Mouse (Mus musculus) kidney, adult 2 months (tissue): ENCODE measurements at regions not wholly inside any gene's neighbourhood (a gene's known extent, or its start where the extent isn't known, plus 50 kb on each side); places are given as distances from the start of the nearest gene placed in this dataset.

Experiments
- DNase-seq: peaks from one replicate; pipeline ENCODE4 v3.0.0; 2021
- H3K27ac ChIP-seq: fragments of 200-500 bp; 2 replicates; pipeline ENCODE4 v1.5.1; 2012; ENCODE audit warnings: low read depth, low read length, control low read depth, inconsistent platforms; ENCODE audit not compliant: insufficient read depth
- H3K27me3 ChIP-seq: fragments of 200-500 bp; replicated peaks from 2 replicates; pipeline ENCODE4 v1.6.1; 2012; ENCODE audit warnings: mild to moderate bottlenecking, moderate library complexity, low read length, inconsistent platforms; ENCODE audit not compliant: control insufficient read depth, insufficient read depth
- H3K36me3 ChIP-seq: fragments of 200-500 bp; 2 replicates; pipeline ENCODE4 v1.6.1; 2012; ENCODE audit warnings: mild to moderate bottlenecking, moderate library complexity, low read length, inconsistent platforms; ENCODE audit not compliant: control insufficient read depth, insufficient read depth
- H3K4me1 ChIP-seq: fragments of 200-500 bp; 2 replicates; pipeline ENCODE4 v1.6.1; 2011; ENCODE audit warnings: low read length; ENCODE audit not compliant: control insufficient read depth, insufficient read depth
- H3K4me3 ChIP-seq: fragments of 200-500 bp; 2 replicates; pipeline ENCODE4 v1.5.1; 2011; ENCODE audit warnings: mild to moderate bottlenecking, low read depth, low read length, control low read depth; ENCODE audit not compliant: insufficient read depth
- CTCF ChIP-seq: fragments of 200-500 bp; conservative IDR thresholded peaks from 2 replicates; pipeline ENCODE4 v1.5.1; 2011; ENCODE audit warnings: low read depth, mild to moderate bottlenecking, control low read depth, low read length, moderate library complexity, mixed read lengths; ENCODE audit not compliant: insufficient read depth, insufficient read length
- POLR2A ChIP-seq: fragments of 200-500 bp; IDR thresholded peaks from one replicate; pipeline ENCODE4 v1.6.1; 2011; ENCODE audit warnings: low read depth, low read length, control low read depth
- WGBS: fragments of 180-500 bp; shearing (Covaris S2); methylation state at CpG from one replicate; pipeline ENCODE4 v1.1.7; 2018; 5-methylcytosine and 5-hydroxymethylcytosine counted together

- 80% methylated on average over 4 of the region's 4 CpGs for WGBS
These were observed 149.8 kb downstream of the Satb1 start for GRCm38 (mm10) chr17:51683318-51683717.

GRCm38 (mm10) chr17:51682368-51682767 is 150.7 kb downstream of the Satb1 start:
- Histone ChIP-seq H3K4me3 (no peak overlapping the region), H3K27me3 (no peaks in the 10 kb centered on the region), H3K36me3 (no peaks in the 10 kb centered on the region), H3K27ac (no peak overlapping the region), H3K4me1 (no peaks in the 10 kb centered on the region)
- no peak for DNase-seq
- TF ChIP-seq POLR2A (no peak), CTCF (no peak)
- 79% methylated on average over 3 of the region's 3 CpGs for WGBS

More at GRCm38 (mm10) chr17:51683318-51683717, 149.8 kb downstream of the Satb1 start:
- H3K36me3 ChIP-seq = no peaks in the 10 kb centered on the region
- no peak overlapping the region for H3K4me3 ChIP-seq
- H3K4me1 ChIP-seq = no peaks in the 10 kb centered on the region
- DNase-seq = no peak
- H3K27ac ChIP-seq = no peak overlapping the region
- TF ChIP-seq POLR2A (no peak), CTCF (no peak)
- H3K27me3 ChIP-seq = no peaks in the 10 kb centered on the region

DNA sequence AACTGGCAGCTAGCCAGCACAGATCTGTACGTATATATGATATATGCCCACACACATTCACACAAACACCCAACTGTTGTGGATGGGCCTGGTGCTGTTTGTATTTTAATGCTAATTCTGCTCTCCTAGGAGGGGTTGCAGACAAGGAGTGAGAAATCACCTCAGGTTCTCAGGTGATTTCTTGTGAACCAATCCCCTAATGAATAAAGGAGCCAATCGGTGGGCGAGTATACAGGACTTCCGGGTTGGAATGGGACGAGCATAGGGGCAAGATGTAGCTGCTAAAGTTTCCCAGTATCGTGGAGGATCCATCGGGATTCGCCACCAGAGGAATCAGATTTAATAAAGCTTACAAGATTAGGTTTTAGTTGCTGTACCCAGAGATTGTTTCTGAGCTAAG is 155.6 kb downstream of the Satb1 start:
- 92% methylated on average over 8 of the region's 8 CpGs for WGBS
- DNase-seq = no peak
- TF ChIP-seq CTCF (no peak), POLR2A (no peak)
- Histone ChIP-seq H3K27me3 (no peaks in the 10 kb centered on the region), H3K4me1 (no peaks in the 10 kb centered on the region), H3K27ac (no peak overlapping the region), H3K36me3 (no peaks in the 10 kb centered on the region), H3K4me3 (no peak overlapping the region)

- H3K36me3 ChIP-seq = no peaks in the 10 kb centered on the region
- H3K4me1 ChIP-seq = no peaks in the 10 kb centered on the region
- WGBS = 75% methylated on average over 4 of the region's 4 CpGs
- no peaks in the 10 kb centered on the region for H3K27me3 ChIP-seq
- H3K27ac ChIP-seq = no peak overlapping the region
- no peak for DNase-seq
- TF ChIP-seq CTCF (no peak), POLR2A (no peak)
- no peak overlapping the region for H3K4me3 ChIP-seq
These were observed 174.7 kb downstream of the Satb1 start for GRCm38 (mm10) chr17:51658408-51658807.

DNA sequence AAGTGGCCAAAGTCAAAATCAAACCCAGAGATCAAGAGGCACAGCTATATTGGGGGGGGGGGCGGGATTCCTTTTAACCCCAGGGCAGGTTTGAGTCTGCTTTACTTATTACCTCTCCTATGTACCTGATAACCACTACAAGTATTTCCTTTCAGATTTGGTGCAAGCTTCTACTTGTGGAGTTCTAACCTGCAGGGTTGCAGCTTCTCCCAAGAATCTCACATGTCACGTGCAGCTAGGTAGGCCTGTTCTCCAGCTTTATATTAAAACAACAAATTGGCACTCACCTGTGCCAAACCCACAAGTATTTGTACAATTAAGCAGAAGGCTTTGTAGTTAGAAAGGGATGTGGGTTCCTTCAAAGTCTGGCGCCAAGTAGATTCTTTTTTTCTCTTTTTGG is 179.2 kb downstream of the Satb1 start:
- no peaks in the 10 kb centered on the region for H3K27me3 ChIP-seq
- H3K4me3 ChIP-seq = no peak overlapping the region
- TF ChIP-seq CTCF (no peak), POLR2A (no peak)
- no peaks in the 10 kb centered on the region for H3K36me3 ChIP-seq
- DNase-seq = no peak
- no peaks in the 10 kb centered on the region for H3K4me1 ChIP-seq
- 74% methylated on average over 3 of the region's 3 CpGs for WGBS
- no peak overlapping the region for H3K27ac ChIP-seq

DNA sequence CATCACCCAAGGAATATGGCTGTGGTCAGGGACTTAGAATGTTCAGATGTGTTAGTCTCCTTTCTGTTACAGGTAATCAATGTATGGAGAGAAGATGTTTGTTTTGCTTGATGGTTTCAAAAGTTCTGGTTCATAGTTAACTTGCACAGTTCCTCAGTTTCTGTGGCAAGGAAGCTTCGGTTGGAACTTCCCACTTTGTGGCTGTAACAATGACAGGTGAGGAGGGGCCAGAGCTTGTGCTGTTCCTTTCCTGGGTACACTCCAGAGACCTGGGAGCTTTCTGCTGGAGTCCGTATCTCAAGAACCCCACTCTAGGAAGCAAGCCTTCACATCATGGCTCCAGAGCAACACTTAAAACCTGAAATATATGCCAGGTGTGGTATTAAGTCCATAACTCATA is 181.2 kb downstream of the Satb1 start:
- no peak for DNase-seq
- 80% methylated on average over 2 of the region's 2 CpGs for WGBS
- TF ChIP-seq CTCF (no peak), POLR2A (no peak)
- Histone ChIP-seq H3K27ac (no peak overlapping the region), H3K4me3 (no peak overlapping the region), H3K4me1 (no peaks in the 10 kb centered on the region), H3K36me3 (no peaks in the 10 kb centered on the region), H3K27me3 (no peaks in the 10 kb centered on the region)

DNA sequence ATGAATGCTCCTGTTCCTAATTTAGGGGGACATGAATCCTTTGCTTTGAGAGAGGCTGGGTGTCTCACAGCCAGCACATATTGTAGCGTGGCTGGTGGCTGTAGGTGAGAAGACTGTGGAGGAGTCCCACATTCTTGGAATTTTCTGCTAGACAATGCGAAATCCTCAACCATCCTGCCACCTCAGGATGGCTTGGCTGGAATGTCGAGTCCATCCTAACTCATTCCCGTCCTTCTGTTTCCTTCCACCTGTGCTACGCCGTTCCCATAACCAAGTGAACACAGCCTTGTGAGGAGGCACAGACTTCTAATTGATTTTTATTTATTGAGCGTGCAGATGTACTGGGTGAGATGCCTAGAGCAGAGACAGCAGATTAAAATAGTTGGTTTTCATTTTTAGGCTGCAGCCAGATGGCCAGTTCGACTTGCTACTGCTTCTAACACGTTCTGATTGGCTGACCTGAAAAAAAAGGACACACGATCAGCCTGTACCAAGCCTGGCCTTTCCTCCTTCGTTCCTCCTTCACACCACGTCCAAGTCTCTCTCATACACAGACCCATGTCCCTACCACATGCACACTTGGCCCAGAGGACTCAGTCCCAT is 183.8 kb downstream of the Satb1 start:
- no peaks in the 10 kb centered on the region for H3K4me1 ChIP-seq
- TF ChIP-seq POLR2A (no peak), CTCF (no peak)
- no peak overlapping the region for H3K27ac ChIP-seq
- DNase-seq = no peak
- H3K36me3 ChIP-seq = no peaks in the 10 kb centered on the region
- WGBS = 76% methylated on average over 12 of the region's 12 CpGs
- H3K27me3 ChIP-seq = no peaks in the 10 kb centered on the region
- no peak overlapping the region for H3K4me3 ChIP-seq

- no peaks in the 10 kb centered on the region for H3K36me3 ChIP-seq
- no peaks in the 10 kb centered on the region for H3K4me1 ChIP-seq
- WGBS = 64% methylated on average over 2 of the region's 2 CpGs
- no peak for DNase-seq
- H3K4me3 ChIP-seq = no peak overlapping the region
- H3K27ac ChIP-seq = no peak overlapping the region
- no peaks in the 10 kb centered on the region for H3K27me3 ChIP-seq
- TF ChIP-seq POLR2A (no peak), CTCF (no peak)
These were observed 186.7 kb downstream of the Satb1 start for GRCm38 (mm10) chr17:51646416-51646815.
